9 mouse cellular contexts compared by ENCODE assay signal in genomic region chr11:95298146-95298545, GRCm38 (mm10). TPM values are rescaled to one million over a fixed set of nuclear protein-coding genes. Genes with fewer than 3 reads are reported as not detected.
DNase-seq lines count a peak whose midpoint lies in the region; ATAC-seq and TF ChIP-seq lines count a peak whose summit lies in the region.
"Had no signal": no experiment of that assay in that cellular context is flagged by ENCODE, and none has a peak within 500 bp of the region (broad histone marks: within the 10 kb centered on the region; RNA-seq: fewer than 3 reads in every experiment).

No protein-coding gene starts in this region.

- DNase-seq in ES-CJ7 (ENCODE audit: low read depth, low spot score) = peak; percentile 68
- DNase-seq in embryonic facial prominence, embryonic 10.5 days (ENCODE audit: low spot score) = peak; percentile 32
- no peak for DNase-seq in urinary bladder, postnatal 14 days (ENCODE audit: low spot score)
- no peak for DNase-seq in ovary, postnatal 14 days (ENCODE audit: low spot score)
- no peak for DNase-seq in left cerebral cortex, adult 9 months (ENCODE audit: low spot score in 2 of 2)

- H3K4me3 ChIP-seq in intestine, postnatal 0 days (ENCODE audit: low read depth, low read length) = no peak overlapping the region
- no peak overlapping the region for H3K4me3 ChIP-seq in intestine, embryonic 16.5 days (ENCODE audit: low read length)
- no peak overlapping the region for H3K4me3 ChIP-seq in embryonic facial prominence, embryonic 10.5 days
- H3K4me3 ChIP-seq: midbrain, embryonic 12.5 days had no signal

- H3K36me3 ChIP-seq in intestine, postnatal 0 days (ENCODE audit: control insufficient read depth, insufficient read depth) = peaks cover 77% of the 10 kb centered on the region
- peaks cover 17% of the 10 kb centered on the region for H3K36me3 ChIP-seq in intestine, embryonic 16.5 days (ENCODE audit: control insufficient read depth, insufficient read depth, low read length)
- H3K36me3 ChIP-seq in embryonic facial prominence, embryonic 10.5 days (replicated peaks) = peaks cover 93% of the 10 kb centered on the region

- H3K9me3 ChIP-seq in intestine, postnatal 0 days (ENCODE audit: control insufficient read depth) = no peaks in the 10 kb centered on the region
- H3K9me3 ChIP-seq in intestine, embryonic 16.5 days (ENCODE audit: control insufficient read depth, low read length) = no peaks in the 10 kb centered on the region
- no peaks in the 10 kb centered on the region for H3K9me3 ChIP-seq in embryonic facial prominence, embryonic 10.5 days
- H3K9me3 ChIP-seq: midbrain, embryonic 12.5 days had no signal

- no peaks in the 10 kb centered on the region for H3K4me1 ChIP-seq in intestine, postnatal 0 days (replicated peaks; ENCODE audit: control insufficient read depth, insufficient read depth, low read length)
- H3K4me1 ChIP-seq in intestine, embryonic 16.5 days (ENCODE audit: control insufficient read depth, insufficient read depth, low read length) = peaks cover 5% of the 10 kb centered on the region; the same call in 1 of the 2 replicates
- no peaks in the 10 kb centered on the region for H3K4me1 ChIP-seq in embryonic facial prominence, embryonic 10.5 days
- H3K4me1 ChIP-seq: midbrain, embryonic 12.5 days had no signal

- TF ChIP-seq CTCF in intestine, postnatal 0 days (IDR thresholded peaks at IDR 0.05; ENCODE audit: low read depth) = peak; percentile 90

- H3K27ac ChIP-seq in intestine, postnatal 0 days (ENCODE audit: low read depth, low read length) = no peak overlapping the region
- no peak overlapping the region for H3K27ac ChIP-seq in intestine, embryonic 16.5 days (ENCODE audit: low read length)
- H3K27ac ChIP-seq in embryonic facial prominence, embryonic 10.5 days (replicated peaks) = no peak overlapping the region
- H3K27ac ChIP-seq: midbrain, embryonic 12.5 days had no signal

- no peak overlapping the region for H3K9ac ChIP-seq in intestine, postnatal 0 days (ENCODE audit: low read depth, low read length)
- H3K9ac ChIP-seq in intestine, embryonic 16.5 days (ENCODE audit: low read depth, low read length) = no peak overlapping the region
- H3K9ac ChIP-seq: midbrain, embryonic 12.5 days had no signal

- H3K4me2 ChIP-seq in intestine, postnatal 0 days (replicated peaks; ENCODE audit: low read depth) = no peak overlapping the region
- no peak overlapping the region for H3K4me2 ChIP-seq in intestine, embryonic 16.5 days (ENCODE audit: low read depth, low read length)
- H3K4me2 ChIP-seq: midbrain, embryonic 12.5 days had no signal

- WGBS in intestine, postnatal 0 days = 19% methylated on average over 2 of the region's 2 CpGs
- 17% methylated on average over 2 of the region's 2 CpGs for WGBS in intestine, embryonic 16.5 days
- 16% methylated on average over 2 of the region's 2 CpGs for WGBS in embryonic facial prominence, embryonic 10.5 days

- ATAC-seq in intestine, postnatal 0 days = no peak
- no peak for ATAC-seq in intestine, embryonic 16.5 days
- ATAC-seq in megakaryocyte progenitor cell, adult 5-6 weeks (replicated peaks; ENCODE audit: poor library complexity) = peak; percentile 93

- H3K27me3 ChIP-seq in intestine, postnatal 0 days (replicated peaks; ENCODE audit: control insufficient read depth, insufficient read depth, low read length) = no peaks in the 10 kb centered on the region
- no peaks in the 10 kb centered on the region for H3K27me3 ChIP-seq in intestine, embryonic 16.5 days (replicated peaks; ENCODE audit: control insufficient read depth, insufficient read depth, low read length)
- H3K27me3 ChIP-seq in embryonic facial prominence, embryonic 10.5 days (replicated peaks; ENCODE audit: low read depth, poor library complexity, severe bottlenecking) = no peaks in the 10 kb centered on the region
- H3K27me3 ChIP-seq: midbrain, embryonic 12.5 days had no signal

RNA-seq across cellular contexts. Expression of gene Kat7, which starts 11.9 kb away (rescaled TPM):
- polyA plus RNA-seq in intestine, postnatal 0 days (2015; fragmentation: Nextera tagmentation; extraction: Ambion mirVana) = 29.7 and 30.2 TPM in 2 replicates
- polyA plus RNA-seq in intestine, embryonic 16.5 days (2015; fragmentation: Nextera tagmentation; extraction: Ambion mirVana) = 61.1 and 64.5 TPM in 2 replicates
- 84.2 and 96.8 TPM in 2 replicates for polyA plus RNA-seq in embryonic facial prominence, embryonic 10.5 days (2016; fragmentation: Nextera tagmentation; extraction: Ambion mirVana)
- 99.1 and 111 TPM in 2 replicates for total RNA-seq in megakaryocyte progenitor cell, adult 5-6 weeks (2015)
- total RNA-seq in megakaryocyte progenitor cell, adult 5-6 weeks (2017) = 70.8 and 73.3 TPM in 2 replicates

RNA-seq across cellular contexts. Expression of gene Tac4, which starts 36.8 kb away (rescaled TPM):
- polyA plus RNA-seq in intestine, postnatal 0 days (2015; fragmentation: Nextera tagmentation; extraction: Ambion mirVana) = not detected in 2 replicates
- not detected in 2 replicates for polyA plus RNA-seq in intestine, embryonic 16.5 days (2015; fragmentation: Nextera tagmentation; extraction: Ambion mirVana)
- polyA plus RNA-seq in embryonic facial prominence, embryonic 10.5 days (2016; fragmentation: Nextera tagmentation; extraction: Ambion mirVana) = 0.16 TPM in 1 of 2 replicates, not detected in the other
- not detected in 2 replicates for total RNA-seq in megakaryocyte progenitor cell, adult 5-6 weeks (2015)
- not detected in 2 replicates for total RNA-seq in megakaryocyte progenitor cell, adult 5-6 weeks (2017)

RNA-seq across cellular contexts. Expression of gene Fam117a, which starts 38.7 kb away (rescaled TPM):
- 5.5 and 7.4 TPM in 2 replicates for polyA plus RNA-seq in intestine, postnatal 0 days (2015; fragmentation: Nextera tagmentation; extraction: Ambion mirVana)
- 8.3 and 8.8 TPM in 2 replicates for polyA plus RNA-seq in intestine, embryonic 16.5 days (2015; fragmentation: Nextera tagmentation; extraction: Ambion mirVana)
- 10.9 and 11.9 TPM in 2 replicates for polyA plus RNA-seq in embryonic facial prominence, embryonic 10.5 days (2016; fragmentation: Nextera tagmentation; extraction: Ambion mirVana)
- 90.4 and 98.3 TPM in 2 replicates for total RNA-seq in megakaryocyte progenitor cell, adult 5-6 weeks (2015)
- 89.6 and 91.8 TPM in 2 replicates for total RNA-seq in megakaryocyte progenitor cell, adult 5-6 weeks (2017)

Comparison
In these comparisons a context has a peak if more than half of its experiments do, and no peak if none do; other contexts are left out.
1. DNase-seq: peak in ES-CJ7 (single experiment) and embryonic facial prominence, embryonic 10.5 days (single experiment); none in urinary bladder, postnatal 14 days (single experiment), ovary, postnatal 14 days (single experiment) and left cerebral cortex, adult 9 months (0 of 2).